Mouse (Mus musculus): ENCODE data around the gene Olfr895.

The Olfr895 gene

GRCm38 (mm10) chr9:38267551-38267950, at the start of gene Olfr895:
Gene Olfr895 (plus strand): TSS chr9:38267851.
- no peak for DNase-seq (ENCODE audit: low spot score)

- no peak for DNase-seq (ENCODE audit: low spot score)
Measured at GRCm38 (mm10) chr9:38252474-38252873, 15.2 kb upstream of the Olfr895 start, which contains the start of gene Olfr143. Gene Olfr143 (plus strand): TSS chr9:38252774.

- DNase-seq (ENCODE audit: low spot score), result no peak
Measured at GRCm38 (mm10) chr9:38290807-38291206, 23.2 kb downstream of the Olfr895 start, which contains the start of gene Olfr896-ps1. Gene Olfr896-ps1 (plus strand): TSS chr9:38291107.
